24 mouse cellular contexts compared by ENCODE assay signal in genomic region chr4:122811824-122812223, GRCm38 (mm10). TPM values are rescaled to one million over a fixed set of nuclear protein-coding genes. Genes with fewer than 3 reads are reported as not detected.
DNase-seq lines count a peak whose midpoint lies in the region; ATAC-seq and TF ChIP-seq lines count a peak whose summit lies in the region.
"Had no signal": no experiment of that assay in that cellular context is flagged by ENCODE, and none has a peak within 500 bp of the region (broad histone marks: within the 10 kb centered on the region; RNA-seq: fewer than 3 reads in every experiment).

No protein-coding gene starts in this region.

- DNase-seq in heart, adult 11 months: peak; percentile 25
- no peak for DNase-seq in heart, postnatal 25 days (ENCODE audit: low spot score)
- peak; percentile 31 for DNase-seq in lung, postnatal 25 days (ENCODE audit: low spot score)
- no peak for DNase-seq in lung, adult 18-20 months
- no peak for DNase-seq in liver, postnatal 0 days
- no peak for DNase-seq in thymus, postnatal 36 days
- DNase-seq: adrenal gland, adult 2 months; adrenal gland, postnatal 14 days; cerebellum, adult 11 months; cerebellum, adult 2 months; cerebellum, adult 9-11 months; cerebellum, postnatal 25 days; gastrocnemius, postnatal 25 days; heart, postnatal 36 days had no signal

- intact Hi-C loops in heart, postnatal 25 days (cut with DNase I): no loop called here

- ATAC-seq in liver, embryonic 12.5 days: peak; percentile 75
- ATAC-seq in liver, postnatal 0 days: no peak
- no peak for ATAC-seq in megakaryocyte-erythroid progenitor cell, adult 5-6 weeks (replicated peaks; ENCODE audit: low FRiP score, low TSS enrichment, poor library complexity, severe bottlenecking)
- ATAC-seq: forebrain, embryonic 15.5 days; hindbrain, embryonic 16.5 days had no signal

- no peaks in the 10 kb centered on the region for H3K9me3 ChIP-seq in liver, embryonic 12.5 days (replicated peaks)
- H3K9me3 ChIP-seq in liver, postnatal 0 days (ENCODE audit: low read length): no peaks in the 10 kb centered on the region
- H3K9me3 ChIP-seq: embryonic facial prominence, embryonic 12.5 days; embryonic facial prominence, embryonic 15.5 days; forebrain, embryonic 12.5 days; forebrain, embryonic 15.5 days; hindbrain, embryonic 10.5 days; hindbrain, embryonic 13.5 days had no signal

- H3K9ac ChIP-seq in liver, embryonic 12.5 days: no peak overlapping the region
- H3K9ac ChIP-seq in liver, postnatal 0 days (replicated peaks): no peak overlapping the region
- H3K9ac ChIP-seq: embryonic facial prominence, embryonic 12.5 days; embryonic facial prominence, embryonic 15.5 days; forebrain, embryonic 12.5 days; forebrain, embryonic 15.5 days; hindbrain, embryonic 13.5 days had no signal

- 16% methylated on average over 2 of the region's 2 CpGs for WGBS in liver, embryonic 12.5 days (ENCODE audit: insufficient replicate concordance)
- WGBS in liver, postnatal 0 days (ENCODE audit: insufficient replicate concordance): 32% methylated on average over 2 of the region's 2 CpGs

- TF ChIP-seq EP300 in liver, postnatal 0 days (IDR thresholded peaks at IDR 0.05; ENCODE audit: low read depth): peak; percentile 34; the same call in 1 of the 2 replicates

- H3K27ac ChIP-seq in liver, embryonic 12.5 days: no peak overlapping the region
- H3K27ac ChIP-seq in liver, postnatal 0 days (ENCODE audit: low read depth): no peak overlapping the region
- H3K27ac ChIP-seq: embryonic facial prominence, embryonic 12.5 days; embryonic facial prominence, embryonic 15.5 days; forebrain, embryonic 12.5 days; forebrain, embryonic 15.5 days; hindbrain, embryonic 10.5 days; hindbrain, embryonic 13.5 days had no signal

- no peaks in the 10 kb centered on the region for H3K36me3 ChIP-seq in liver, embryonic 12.5 days
- no peaks in the 10 kb centered on the region for H3K36me3 ChIP-seq in liver, postnatal 0 days (replicated peaks; ENCODE audit: insufficient read depth, low read length)
- H3K36me3 ChIP-seq: embryonic facial prominence, embryonic 12.5 days; embryonic facial prominence, embryonic 15.5 days; forebrain, embryonic 12.5 days; forebrain, embryonic 15.5 days; hindbrain, embryonic 10.5 days; hindbrain, embryonic 13.5 days had no signal

- no peak overlapping the region for H3K4me2 ChIP-seq in liver, embryonic 12.5 days
- H3K4me2 ChIP-seq in liver, postnatal 0 days (ENCODE audit: low read depth, low read length): no peak overlapping the region
- H3K4me2 ChIP-seq: embryonic facial prominence, embryonic 12.5 days; embryonic facial prominence, embryonic 15.5 days; forebrain, embryonic 12.5 days; forebrain, embryonic 15.5 days; heart, embryonic 11.5 days; hindbrain, embryonic 13.5 days had no signal

- H3K4me1 ChIP-seq in liver, embryonic 12.5 days: peaks cover 18% of the 10 kb centered on the region
- no peaks in the 10 kb centered on the region for H3K4me1 ChIP-seq in liver, postnatal 0 days (ENCODE audit: insufficient read depth)
- H3K4me1 ChIP-seq: embryonic facial prominence, embryonic 12.5 days; embryonic facial prominence, embryonic 15.5 days; forebrain, embryonic 12.5 days; forebrain, embryonic 15.5 days; hindbrain, embryonic 10.5 days; hindbrain, embryonic 13.5 days had no signal

- no peak overlapping the region for H3K4me3 ChIP-seq in liver, embryonic 12.5 days
- H3K4me3 ChIP-seq in liver, postnatal 0 days (ENCODE audit: low read depth, low read length): no peak overlapping the region
- H3K4me3 ChIP-seq: embryonic facial prominence, embryonic 12.5 days; embryonic facial prominence, embryonic 15.5 days; forebrain, embryonic 12.5 days; forebrain, embryonic 15.5 days; hindbrain, embryonic 10.5 days; hindbrain, embryonic 13.5 days had no signal

- H3K27me3 ChIP-seq in liver, embryonic 12.5 days (replicated peaks): no peaks in the 10 kb centered on the region
- no peaks in the 10 kb centered on the region for H3K27me3 ChIP-seq in liver, postnatal 0 days (ENCODE audit: insufficient read depth, low read length)
- H3K27me3 ChIP-seq: embryonic facial prominence, embryonic 12.5 days; embryonic facial prominence, embryonic 15.5 days; forebrain, embryonic 12.5 days; hindbrain, embryonic 13.5 days had no signal

- TF ChIP-seq CTCF in liver, postnatal 0 days (IDR thresholded peaks at IDR 0.05; ENCODE audit: low read depth): no peak

RNA-seq across cellular contexts. Expression of gene Ppt1, which starts 24.2 kb away (rescaled TPM):
- total RNA-seq in heart, postnatal 25 days (2021): 10 to 100 TPM; 35.1 to 38.7 TPM
- 25.0 and 26.0 TPM in 2 replicates for polyA plus RNA-seq in liver, embryonic 12.5 days (2016; fragmentation: Nextera tagmentation; extraction: Ambion mirVana)
- polyA plus RNA-seq in liver, postnatal 0 days (2015; fragmentation: Nextera tagmentation; extraction: Ambion mirVana): 18.6 and 20.3 TPM in 2 replicates
- total RNA-seq in megakaryocyte-erythroid progenitor cell, adult 5-6 weeks (2014; fragmentation: Nextera tagmentation): 24.5 and 25.1 TPM in 2 replicates
- total RNA-seq in megakaryocyte-erythroid progenitor cell, adult 5-6 weeks (2017): 30.1 and 37.8 TPM in 2 replicates

Comparison
In these comparisons a context has a peak if more than half of its experiments do, and no peak if none do; other contexts are left out.
1. DNase-seq: peak in heart, adult 11 months (single experiment) and lung, postnatal 25 days (single experiment); none in heart, postnatal 25 days (single experiment), lung, adult 18-20 months (0 of 2), liver, postnatal 0 days (single experiment) and thymus, postnatal 36 days (0 of 2).